Mouse (Mus musculus) thymus, postnatal 36 days (tissue): ENCODE results near the gene Psg17.
"Not testable (repeated sequence)": the region's sequence is repeated elsewhere in the genome, so short reads cannot be mapped to it uniquely, and the experiment has no call there.

Experiments
- DNase-seq, 2 experiments: peaks; one replicate each; pipeline ENCODE4 v3.0.0; 2022; ENCODE audit warnings: mixed read lengths in 2 of 2

Psg17 gene

DNA sequence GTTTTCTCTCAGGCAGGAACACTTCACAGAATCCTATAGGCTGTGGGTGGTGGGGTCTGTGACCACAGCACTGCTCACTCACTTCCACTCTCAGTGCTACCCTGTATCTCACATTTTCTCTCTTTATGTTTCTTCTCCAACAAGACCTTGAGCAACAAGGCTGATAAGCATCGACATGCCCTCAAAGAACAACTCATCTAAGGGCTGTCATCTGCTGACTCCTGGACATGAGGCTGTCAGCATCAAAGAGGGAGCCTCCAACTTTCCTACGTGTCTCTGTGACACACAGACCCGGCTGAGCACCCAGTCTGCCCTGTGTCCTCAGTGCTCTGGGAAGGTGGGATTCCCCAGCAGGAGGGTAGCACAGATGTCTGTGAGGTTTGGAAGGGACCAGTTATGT, at the start of gene Psg17:
Gene Psg17 (minus strand): TSS at position 101 of the 400 bp plus-strand sequence.
- DNase-seq, result no peak

DNA sequence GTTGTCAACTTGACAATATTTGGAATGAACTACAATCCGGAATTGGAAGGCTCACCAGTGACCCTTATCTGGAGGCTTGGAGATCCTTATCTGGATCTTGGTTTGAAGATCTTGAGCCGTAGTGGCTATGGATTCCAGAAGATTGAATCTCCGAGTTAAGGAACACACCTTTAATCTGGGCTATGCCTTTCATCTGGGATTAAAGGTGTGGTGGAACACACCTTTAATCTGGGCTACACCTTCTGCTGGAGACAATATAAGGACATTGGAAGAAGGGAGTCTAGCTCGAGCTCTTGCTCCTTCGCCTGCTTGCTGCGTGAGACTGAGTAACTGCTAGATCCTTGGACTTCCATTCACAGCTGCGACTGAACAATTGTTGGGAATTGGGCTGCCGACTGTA, 49.6 kb upstream of the Psg17 start, which contains the start of gene Pglyrp1:
Gene Pglyrp1 (plus strand): TSS at position 301 of the 400 bp plus-strand sequence.
- not testable (repeated sequence) for DNase-seq

- DNase-seq, result no peak
These were observed 47.1 kb upstream of the Psg17 start for GRCm38 (mm10) chr7:18868491-18868890.

DNA sequence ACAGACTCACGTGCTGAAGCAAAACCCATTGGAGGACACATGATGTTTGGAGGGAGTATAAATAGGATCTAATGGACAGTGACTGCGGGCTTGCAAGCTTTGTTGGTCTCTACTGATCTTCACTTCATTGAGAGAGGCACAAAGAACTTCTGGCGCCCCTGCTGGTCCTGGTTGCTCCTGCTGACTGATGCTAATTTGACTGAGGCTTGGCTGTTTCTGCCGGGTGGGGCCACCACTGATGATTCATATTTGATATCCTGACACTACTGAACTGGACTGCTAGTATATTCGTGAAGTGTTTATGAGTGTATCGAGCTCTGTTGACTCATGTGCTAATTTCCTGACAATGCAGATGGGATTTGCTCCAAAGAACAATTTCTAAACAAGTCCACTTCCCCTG, 41.4 kb upstream of the Psg17 start:
- no peak for DNase-seq

GRCm38 (mm10) chr7:18858310-18858916, 37.0 kb upstream of the Psg17 start:
- no peak for DNase-seq

DNA sequence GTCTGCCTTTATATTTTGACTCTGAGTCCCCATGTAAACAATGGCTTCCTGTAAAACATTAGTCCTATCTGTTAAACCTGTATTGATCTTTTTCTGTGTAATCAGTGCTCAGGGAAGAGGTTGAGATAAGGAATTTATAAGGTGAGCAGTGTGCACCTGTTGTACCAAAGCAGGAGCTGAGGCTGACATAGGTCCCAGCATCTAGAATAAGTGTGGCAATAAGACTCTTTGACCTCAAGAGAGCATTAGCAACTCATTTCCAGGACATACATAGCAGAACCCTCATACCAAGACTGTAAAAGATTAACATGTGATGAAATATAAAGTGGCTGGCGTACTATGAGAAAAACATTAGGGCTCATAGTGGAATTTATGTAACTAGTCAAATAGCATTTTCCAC, 27.0 kb upstream of the Psg17 start:
- no peak for DNase-seq

- DNase-seq, result no peak
These were observed 23.4 kb upstream of the Psg17 start for GRCm38 (mm10) chr7:18844811-18845210.

- no peak for DNase-seq
These were observed 19.8 kb upstream of the Psg17 start for GRCm38 (mm10) chr7:18841174-18841567.

- peak; percentile 9 to 28 for DNase-seq
These were observed 19.2 kb upstream of the Psg17 start for GRCm38 (mm10) chr7:18840386-18841173.

DNA sequence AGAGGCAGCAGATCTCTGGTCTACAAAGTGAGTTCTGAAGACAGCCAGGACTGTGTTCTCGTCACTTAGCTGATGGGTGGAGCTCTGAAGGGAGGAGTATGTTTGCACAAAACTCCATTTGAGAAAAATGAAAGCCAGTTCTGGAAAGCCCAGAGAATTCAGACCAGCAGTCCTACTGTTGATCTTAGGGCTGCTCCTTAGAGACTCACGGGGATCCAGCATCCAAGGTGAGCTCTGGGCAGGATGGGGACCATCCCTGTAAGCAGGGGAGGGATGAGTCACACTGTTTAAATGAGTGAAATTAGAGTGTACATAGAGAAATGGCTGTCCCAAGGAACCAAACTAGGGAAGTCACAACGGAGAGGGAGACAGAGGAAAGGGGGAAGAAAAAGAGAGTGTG, 18.5 kb upstream of the Psg17 start, which contains the start of gene Mill2:
Gene Mill2 (plus strand): TSS at position 102 of the 400 bp plus-strand sequence.
- no peak for DNase-seq

DNA sequence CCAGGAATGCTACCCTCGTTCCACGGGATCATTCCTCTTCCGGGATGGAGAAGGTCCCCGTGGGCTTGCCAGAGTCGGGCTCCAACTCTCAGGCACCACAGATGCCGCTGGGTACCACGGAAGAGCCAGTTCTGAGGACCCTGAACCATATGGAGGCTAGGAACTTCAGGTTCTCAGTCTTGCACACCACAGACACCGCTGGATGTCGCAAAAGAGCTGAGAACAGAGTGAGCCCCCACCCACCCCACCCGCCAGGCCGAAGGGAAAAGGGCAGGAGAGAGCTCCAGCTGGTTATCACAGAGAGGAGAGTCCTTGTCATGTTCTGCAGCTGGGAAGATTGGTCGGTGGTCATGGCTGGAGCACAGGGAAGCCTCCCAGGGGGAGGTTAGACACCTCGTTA, 10.9 kb upstream of the Psg17 start:
- no peak for DNase-seq

DNA sequence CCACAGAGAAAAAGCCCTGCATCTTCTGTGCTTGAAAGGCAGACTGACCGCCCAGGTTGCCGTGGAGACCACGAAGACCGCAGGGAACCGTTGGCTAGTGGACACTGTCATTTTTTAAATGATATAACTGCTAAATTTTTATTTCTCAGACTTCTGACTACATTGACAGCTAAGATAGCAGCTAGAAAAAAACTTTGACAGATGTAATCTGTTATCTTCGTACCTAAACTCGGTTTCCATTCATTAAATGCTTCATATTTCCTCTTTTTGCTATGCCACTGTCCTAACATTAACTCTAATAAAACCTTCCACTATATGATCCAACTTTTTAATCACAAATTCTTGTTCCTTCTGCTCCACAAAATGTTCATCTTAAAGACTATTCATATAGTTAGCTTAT, 8.1 kb upstream of the Psg17 start:
- no peak for DNase-seq

- no peak for DNase-seq
These were observed 7.2 kb upstream of the Psg17 start for GRCm38 (mm10) chr7:18828592-18828991.

- no peak for DNase-seq
These were observed 6.6 kb upstream of the Psg17 start for GRCm38 (mm10) chr7:18827792-18828546.

- no peak for DNase-seq
These were observed 3.1 kb downstream of the Psg17 start for GRCm38 (mm10) chr7:18818301-18818700.

GRCm38 (mm10) chr7:18803526-18803925, 17.9 kb downstream of the Psg17 start:
- DNase-seq, result no peak

- DNase-seq, result no peak
These were observed 22.3 kb downstream of the Psg17 start for GRCm38 (mm10) chr7:18799129-18799528.

DNA sequence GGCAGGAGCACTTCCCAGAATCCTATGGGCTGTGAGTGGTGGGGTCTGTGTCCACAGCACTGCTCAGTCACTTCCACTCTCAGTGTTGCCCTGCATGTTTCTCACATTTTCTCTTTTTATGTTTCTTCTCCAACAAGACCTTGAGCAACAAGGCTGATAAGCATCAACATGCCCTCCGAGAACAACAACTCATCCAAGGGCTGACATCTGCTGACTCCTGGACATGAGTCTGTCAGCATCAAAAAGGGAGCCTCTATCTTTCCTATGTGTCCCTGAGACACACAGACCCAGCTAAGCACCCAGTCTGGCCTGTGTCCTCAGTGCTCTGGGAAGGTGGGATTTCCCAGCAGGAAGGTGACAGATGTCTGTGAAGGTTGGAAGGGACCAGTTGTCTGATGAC, 23.0 kb downstream of the Psg17 start, which contains the start of gene Psg19:
Gene Psg19 (minus strand): TSS at position 101 of the 400 bp plus-strand sequence.
- no peak for DNase-seq

GRCm38 (mm10) chr7:18790671-18791070, 30.7 kb downstream of the Psg17 start:
- not testable (repeated sequence) for DNase-seq

DNA sequence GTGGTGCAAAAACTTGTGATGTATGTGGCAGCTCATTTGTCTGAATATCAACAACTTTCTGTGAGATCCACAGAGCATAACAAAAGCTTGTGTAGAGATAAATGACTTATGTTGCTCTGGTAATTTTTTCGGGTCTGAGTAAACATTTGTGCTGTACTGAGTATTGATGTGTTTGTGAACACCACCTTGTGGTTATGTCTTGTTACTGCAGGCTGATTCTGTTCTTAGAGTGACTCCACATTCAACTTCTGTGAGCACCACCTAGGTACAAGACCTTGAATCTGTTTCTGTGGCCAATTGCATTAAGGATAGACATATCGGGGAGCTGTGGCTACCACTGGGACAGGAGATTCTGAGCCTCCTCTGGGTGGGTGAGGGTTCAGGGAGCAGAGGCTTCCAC, 40.1 kb downstream of the Psg17 start:
- not testable (repeated sequence) for DNase-seq

GRCm38 (mm10) chr7:18779337-18779781, 42.0 kb downstream of the Psg17 start:
- DNase-seq, result no peak
